Mouse (Mus musculus): ENCODE data around the gene Cyb5d1. TPM values are rescaled to one million over a fixed set of nuclear protein-coding genes. Genes with fewer than 3 reads are reported as not detected.
A peak's percentile ranks its signal among the peaks of the same experiment; 100 is the strongest.

Cyb5d1 gene
- total RNA-seq, 2 experiments from 2014 or later, result 29.6 to 31.8 TPM

GRCm38 (mm10) chr11:69417449-69418384 lies 22.3 kb upstream of the Cyb5d1 start:
- intact Hi-C loops (cut with DNase I), result loop anchor here (1.0 to 10.0 kb wide), 6 partner anchors 8 to 817 kb away; partner anchors contain the start of genes 0610010K14Rik, Gabarap, Gm21988 and Per1
- peak; percentile 92 to 93 for DNase-seq

- intact Hi-C loops (cut with DNase I), result loop anchor here (5.0 to 10.0 kb wide), 4 partner anchors 305 to 818 kb away; partner anchors contain the start of genes 0610010K14Rik, Gabarap, Gm21988 and Per1
- no peak for DNase-seq
Measured at GRCm38 (mm10) chr11:69416921-69417448, 21.6 kb upstream of the Cyb5d1 start.

GRCm38 (mm10) chr11:69416509-69416908 lies 21.1 kb upstream of the Cyb5d1 start:
- DNase-seq, result no peak
- intact Hi-C loops (cut with DNase I), result loop anchor here (5.0 to 10.0 kb wide), 4 partner anchors 304 to 818 kb away; partner anchors contain the start of genes 0610010K14Rik, Gabarap, Gm21988 and Per1

GRCm38 (mm10) chr11:69415668-69416451 lies 20.4 kb upstream of the Cyb5d1 start:
- peak in 1 of 2 experiments; percentile 56 for DNase-seq

GRCm38 (mm10) chr11:69415327-69415667 lies 19.9 kb upstream of the Cyb5d1 start:
- intact Hi-C loops (cut with DNase I), result loop anchor here (5.0 to 10.0 kb wide), 4 partner anchors 303 to 820 kb away; partner anchors contain the start of genes 0610010K14Rik, Gabarap, Gm21988 and Per1
- DNase-seq, result peak; percentile 48 to 56

More at GRCm38 (mm10) chr11:69415668-69416451, 20.4 kb upstream of the Cyb5d1 start:
- intact Hi-C loops (cut with DNase I), result loop anchor here (5.0 to 10.0 kb wide), 4 partner anchors 304 to 819 kb away; partner anchors contain the start of genes 0610010K14Rik, Gabarap, Gm21988 and Per1

GRCm38 (mm10) chr11:69414421-69415326 lies 19.2 kb upstream of the Cyb5d1 start:
- DNase-seq, result no peak
- intact Hi-C loops (cut with DNase I), result loop anchor here (5.0 to 10.0 kb wide), 4 partner anchors 302 to 820 kb away; partner anchors contain the start of genes 0610010K14Rik, Gabarap, Gm21988 and Per1

GRCm38 (mm10) chr11:69413221-69414181 lies 18.1 kb upstream of the Cyb5d1 start, which contains the start of gene Kdm6b:
Kdm6b (minus strand) TSS chr11:69413675.
- intact Hi-C loops (cut with DNase I), result loop anchor here (10.0 kb wide), 2 partner anchors 581 to 821 kb away; partner anchors contain the start of genes 0610010K14Rik, Gabarap, Gm21988 and Phf23
- DNase-seq, result no peak

GRCm38 (mm10) chr11:69412548-69412947 lies 17.1 kb upstream of the Cyb5d1 start:
- intact Hi-C loops (cut with DNase I), result loop anchor here (10.0 kb wide), 2 partner anchors 582 to 822 kb away; partner anchors contain the start of genes 0610010K14Rik, Gabarap, Gm21988 and Phf23
- no peak for DNase-seq

- intact Hi-C loops (cut with DNase I), result loop anchor here (10.0 kb wide), 2 partner anchors 583 to 823 kb away; partner anchors contain the start of genes 0610010K14Rik, Gabarap, Gm21988 and Phf23
- peak; percentile 73 to 82 for DNase-seq
Measured at GRCm38 (mm10) chr11:69411538-69412203, 16.2 kb upstream of the Cyb5d1 start.

- peak; percentile 93 to 95 for DNase-seq
- intact Hi-C loops (cut with DNase I), result loop anchor here (10.0 kb wide), 2 partner anchors 584 to 824 kb away; partner anchors contain the start of genes 0610010K14Rik, Gabarap, Gm21988 and Phf23
Measured at GRCm38 (mm10) chr11:69411073-69411535, 15.7 kb upstream of the Cyb5d1 start.

- intact Hi-C loops (cut with DNase I), result loop anchor here (10.0 kb wide), 2 partner anchors 584 to 824 kb away; partner anchors contain the start of genes 0610010K14Rik, Gabarap, Gm21988 and Phf23
- peak; percentile 68 to 78 for DNase-seq
Measured at GRCm38 (mm10) chr11:69410310-69411072, 15.1 kb upstream of the Cyb5d1 start.

- no peak for DNase-seq
- intact Hi-C loops (cut with DNase I), result loop anchor here (10.0 kb wide), 2 partner anchors 585 to 825 kb away; partner anchors contain the start of genes 0610010K14Rik, Gabarap, Gm21988 and Phf23
Measured at GRCm38 (mm10) chr11:69410045-69410309, 14.5 kb upstream of the Cyb5d1 start.

- peak; percentile 81 to 84 for DNase-seq
- intact Hi-C loops (cut with DNase I), result loop anchor here (1.0 to 10.0 kb wide), 3 partner anchors 9 to 825 kb away; partner anchors contain the start of genes 0610010K14Rik, Gabarap, Gm21988 and Phf23
Measured at GRCm38 (mm10) chr11:69409378-69410044, 14.1 kb upstream of the Cyb5d1 start.

- intact Hi-C loops (cut with DNase I), result loop anchor here (1.0 kb wide), 1 partner anchor 10 kb away; no protein-coding TSS in a partner anchor
Measured at GRCm38 (mm10) chr11:69408541-69409377, 13.3 kb upstream of the Cyb5d1 start.

GRCm38 (mm10) chr11:69407724-69408004 lies 12.2 kb upstream of the Cyb5d1 start:
- intact Hi-C loops (cut with DNase I), result no loop called here
- no peak for DNase-seq

More at GRCm38 (mm10) chr11:69408541-69409377, 13.3 kb upstream of the Cyb5d1 start:
- peak; percentile 77 to 85 for DNase-seq
